Mouse (Mus musculus): ENCODE measurements at regions not wholly inside any gene's neighbourhood (a gene's known extent, or its start where the extent isn't known, plus 50 kb on each side); places are given as distances from the start of the nearest gene placed in this dataset.
"Not testable (repeated sequence)": the region's sequence is repeated elsewhere in the genome, so short reads cannot be mapped to it uniquely, and the experiment has no call there.

GRCm38 (mm10) chr1:161728546-161729206 lies 59.6 kb downstream of the Fasl start:
- Histone ChIP-seq H3K4me3 (ENCODE audit: low read depth, low read length) (no peak overlapping the region), H3K27me3 (ENCODE audit: insufficient read depth, low read length) (no peaks in the 10 kb centered on the region), H3K27ac (ENCODE audit: low read depth, low read length) (no peak overlapping the region), H3K4me1 (ENCODE audit: insufficient read depth, low read length) (no peaks in the 10 kb centered on the region), H3K9ac (replicated peaks; ENCODE audit: low read length, poor library complexity, severe bottlenecking) (no peak overlapping the region), H3K4me2 (ENCODE audit: low read depth, low read length, poor library complexity, severe bottlenecking) (no peak overlapping the region), H3K36me3 (ENCODE audit: insufficient read depth, low read length) (no peaks in the 10 kb centered on the region), H3K9me3 (ENCODE audit: low read length) (no peaks in the 10 kb centered on the region)
- DNase-seq (ENCODE audit: low spot score) (no peak), ATAC-seq (ENCODE audit: low FRiP score) (no peak)
- TF ChIP-seq CTCF (IDR thresholded peaks at IDR 0.05): no peak
- 90% methylated on average over 7 of the region's 7 CpGs for WGBS

- DNase-seq (ENCODE audit: low spot score); H3K4me1 ChIP-seq (ENCODE audit: insufficient read depth, low read length); H3K9ac ChIP-seq (replicated peaks; ENCODE audit: low read length, poor library complexity, severe bottlenecking); H3K4me3 ChIP-seq (ENCODE audit: low read depth, low read length); H3K4me2 ChIP-seq (ENCODE audit: low read depth, low read length, poor library complexity, severe bottlenecking); H3K27me3 ChIP-seq (ENCODE audit: insufficient read depth, low read length); H3K36me3 ChIP-seq (ENCODE audit: insufficient read depth, low read length); H3K9me3 ChIP-seq (ENCODE audit: low read length); ATAC-seq (ENCODE audit: low FRiP score); H3K27ac ChIP-seq (ENCODE audit: low read depth, low read length): not testable (repeated sequence)
- WGBS: 95% methylated on average over 9 of the region's 27 CpGs
Observed at GRCm38 (mm10) chr1:161727357-161727756, 60.9 kb downstream of the Fasl start.

- not testable (repeated sequence) for H3K9me3 ChIP-seq (ENCODE audit: low read length); H3K36me3 ChIP-seq (ENCODE audit: insufficient read depth, low read length); DNase-seq (ENCODE audit: low spot score); H3K9ac ChIP-seq (replicated peaks; ENCODE audit: low read length, poor library complexity, severe bottlenecking); H3K4me1 ChIP-seq (ENCODE audit: insufficient read depth, low read length); H3K4me3 ChIP-seq (ENCODE audit: low read depth, low read length); H3K27me3 ChIP-seq (ENCODE audit: insufficient read depth, low read length); ATAC-seq (ENCODE audit: low FRiP score); H3K4me2 ChIP-seq (ENCODE audit: low read depth, low read length, poor library complexity, severe bottlenecking); H3K27ac ChIP-seq (ENCODE audit: low read depth, low read length)
- 83% methylated on average over 1 of the region's 10 CpGs for WGBS
Observed at GRCm38 (mm10) chr1:161726098-161726497, 62.2 kb downstream of the Fasl start.

GRCm38 (mm10) chr1:161719876-161720275 lies 68.4 kb downstream of the Fasl start:
- ATAC-seq (ENCODE audit: low FRiP score): no peak
- DNase-seq (ENCODE audit: low spot score): no peak
- TF ChIP-seq CTCF (IDR thresholded peaks at IDR 0.05): no peak
- WGBS: 90% methylated on average over 3 of the region's 3 CpGs
- H3K36me3 ChIP-seq (ENCODE audit: insufficient read depth, low read length): no peaks in the 10 kb centered on the region
- H3K9ac ChIP-seq (replicated peaks; ENCODE audit: low read length, poor library complexity, severe bottlenecking): no peak overlapping the region
- no peaks in the 10 kb centered on the region for H3K4me1 ChIP-seq (ENCODE audit: insufficient read depth, low read length)
- H3K27ac ChIP-seq (ENCODE audit: low read depth, low read length): no peak overlapping the region
- H3K4me2 ChIP-seq (ENCODE audit: low read depth, low read length, poor library complexity, severe bottlenecking): no peak overlapping the region
- H3K4me3 ChIP-seq (ENCODE audit: low read depth, low read length): no peak overlapping the region
- no peaks in the 10 kb centered on the region for H3K9me3 ChIP-seq (ENCODE audit: low read length)
- no peaks in the 10 kb centered on the region for H3K27me3 ChIP-seq (ENCODE audit: insufficient read depth, low read length)

- 72% methylated on average over 5 of the region's 5 CpGs for WGBS
- no peak for ATAC-seq (ENCODE audit: low FRiP score)
Observed at GRCm38 (mm10) chr1:161718254-161718653, 70.0 kb downstream of the Fasl start.

GRCm38 (mm10) chr1:161712918-161713317 lies 75.4 kb downstream of the Fasl start:
- no peaks in the 10 kb centered on the region for H3K9me3 ChIP-seq (ENCODE audit: low read length)
- no peaks in the 10 kb centered on the region for H3K4me1 ChIP-seq (ENCODE audit: insufficient read depth, low read length)
- no peak overlapping the region for H3K9ac ChIP-seq (replicated peaks; ENCODE audit: low read length, poor library complexity, severe bottlenecking)
- H3K4me3 ChIP-seq (ENCODE audit: low read depth, low read length): no peak overlapping the region
- ATAC-seq (ENCODE audit: low FRiP score): no peak
- TF ChIP-seq CTCF (IDR thresholded peaks at IDR 0.05): peak; percentile 30
- no peaks in the 10 kb centered on the region for H3K27me3 ChIP-seq (ENCODE audit: insufficient read depth, low read length)
- no peak overlapping the region for H3K27ac ChIP-seq (ENCODE audit: low read depth, low read length)
- no peak overlapping the region for H3K4me2 ChIP-seq (ENCODE audit: low read depth, low read length, poor library complexity, severe bottlenecking)
- peak; percentile 54 for DNase-seq (ENCODE audit: low spot score)
- WGBS: 67% methylated on average over 10 of the region's 10 CpGs
- no peaks in the 10 kb centered on the region for H3K36me3 ChIP-seq (ENCODE audit: insufficient read depth, low read length)

More at GRCm38 (mm10) chr1:161718254-161718653, 70.0 kb downstream of the Fasl start:
- H3K4me3 ChIP-seq (ENCODE audit: low read depth, low read length): no peak overlapping the region
- H3K4me2 ChIP-seq (ENCODE audit: low read depth, low read length, poor library complexity, severe bottlenecking): no peak overlapping the region
- TF ChIP-seq CTCF (IDR thresholded peaks at IDR 0.05): no peak
- no peaks in the 10 kb centered on the region for H3K4me1 ChIP-seq (ENCODE audit: insufficient read depth, low read length)
- no peaks in the 10 kb centered on the region for H3K9me3 ChIP-seq (ENCODE audit: low read length)
- H3K9ac ChIP-seq (replicated peaks; ENCODE audit: low read length, poor library complexity, severe bottlenecking): no peak overlapping the region
- DNase-seq (ENCODE audit: low spot score): no peak
- no peaks in the 10 kb centered on the region for H3K36me3 ChIP-seq (ENCODE audit: insufficient read depth, low read length)
- H3K27me3 ChIP-seq (ENCODE audit: insufficient read depth, low read length): no peaks in the 10 kb centered on the region
- no peak overlapping the region for H3K27ac ChIP-seq (ENCODE audit: low read depth, low read length)

All from midbrain, postnatal 0 days (tissue).